Mouse (Mus musculus) CD4-positive helper T cell, adult 2 months (primary cell): ENCODE results near the gene Gm20431.
"Not testable (repeated sequence)": the region's sequence is repeated elsewhere in the genome, so short reads cannot be mapped to it uniquely, and the experiment has no call there.

Experiments
- DNase-seq: peaks from one replicate; pipeline ENCODE4 v3.0.0-alpha.2; 2012; ENCODE audit warnings: low read depth, missing footprints, low spot score

The Gm20431 gene

GRCm38 (mm10) chr2:167660611-167660971 lies 705 bp downstream of the Gm20431 start:
- DNase-seq = peak; percentile 34

GRCm38 (mm10) chr2:167659847-167660610 lies 1.3 kb downstream of the Gm20431 start:
- no peak for DNase-seq

DNA sequence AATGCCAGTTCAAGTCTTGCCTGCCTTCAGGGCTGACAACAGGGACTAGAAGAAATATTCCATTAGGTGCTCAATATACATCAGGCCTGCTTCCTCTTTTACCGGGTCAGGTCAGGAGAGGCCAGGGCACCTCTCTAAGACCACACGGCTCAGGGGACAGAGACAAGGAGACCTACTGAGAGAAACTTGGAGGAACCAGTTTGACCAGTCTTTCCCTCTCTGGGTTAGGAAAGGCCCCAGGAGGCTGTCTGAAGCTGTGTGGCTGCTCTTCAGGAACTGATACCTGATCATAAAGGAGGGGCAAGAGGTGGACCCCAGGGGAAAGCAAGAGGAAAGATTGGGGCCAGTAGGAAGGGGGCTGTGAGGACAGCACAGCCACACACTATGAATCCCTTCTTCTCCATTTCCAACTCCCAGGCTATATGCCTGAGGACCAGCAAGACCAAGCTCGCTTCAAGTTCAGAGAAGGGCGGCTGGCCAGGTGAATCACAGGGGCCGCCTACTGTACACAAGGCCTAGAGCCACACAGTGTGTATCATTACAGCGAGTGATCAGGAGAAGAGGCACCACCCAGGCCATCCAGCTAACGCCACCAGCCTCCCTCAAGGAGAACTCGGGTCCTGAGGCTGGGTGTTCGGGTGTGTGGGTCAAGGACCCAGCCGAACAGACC lies 2.0 kb downstream of the Gm20431 start:
- DNase-seq = no peak

DNA sequence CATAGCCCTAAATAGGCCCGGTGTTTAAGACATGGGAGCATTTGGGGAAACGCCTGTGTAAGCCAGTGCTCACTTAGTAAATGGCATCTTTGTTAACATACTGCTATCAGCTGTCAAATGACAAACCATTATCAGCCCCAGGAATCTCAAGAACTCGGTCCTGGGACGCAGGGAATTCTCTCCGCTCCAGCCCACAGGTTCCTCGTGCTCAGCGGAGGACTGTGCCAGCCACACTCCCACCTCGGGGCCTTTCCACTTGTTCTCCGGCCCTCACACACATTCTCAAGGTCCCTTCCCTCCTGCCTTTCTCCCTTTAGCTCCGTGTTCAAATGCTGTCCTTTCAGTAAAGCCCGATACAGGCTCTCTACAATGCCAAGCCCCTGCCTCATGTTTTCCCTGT lies 2.6 kb downstream of the Gm20431 start:
- DNase-seq = no peak

DNA sequence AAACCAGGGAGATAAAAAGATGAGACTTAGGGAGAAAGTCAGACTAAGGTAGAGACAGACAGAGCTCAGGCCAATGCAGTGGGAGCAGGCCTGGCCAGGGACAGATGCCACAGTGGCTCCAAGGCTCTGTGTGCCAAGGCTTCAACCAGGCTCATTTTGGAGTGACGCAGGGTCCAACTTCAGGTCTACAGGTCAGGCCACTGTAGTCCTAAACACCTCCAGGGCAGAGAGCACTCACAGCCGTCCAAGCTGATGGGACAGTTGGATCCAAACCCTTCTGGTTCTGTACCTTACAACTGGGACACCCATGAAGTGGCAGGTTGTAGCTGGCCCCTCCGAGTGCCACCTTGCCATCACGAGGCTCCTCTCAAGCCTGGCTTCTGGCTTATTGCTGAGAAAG lies 3.3 kb downstream of the Gm20431 start:
- no peak for DNase-seq

- DNase-seq = peak; percentile 88
These were observed 4.4 kb downstream of the Gm20431 start for GRCm38 (mm10) chr2:167656629-167657478.

DNA sequence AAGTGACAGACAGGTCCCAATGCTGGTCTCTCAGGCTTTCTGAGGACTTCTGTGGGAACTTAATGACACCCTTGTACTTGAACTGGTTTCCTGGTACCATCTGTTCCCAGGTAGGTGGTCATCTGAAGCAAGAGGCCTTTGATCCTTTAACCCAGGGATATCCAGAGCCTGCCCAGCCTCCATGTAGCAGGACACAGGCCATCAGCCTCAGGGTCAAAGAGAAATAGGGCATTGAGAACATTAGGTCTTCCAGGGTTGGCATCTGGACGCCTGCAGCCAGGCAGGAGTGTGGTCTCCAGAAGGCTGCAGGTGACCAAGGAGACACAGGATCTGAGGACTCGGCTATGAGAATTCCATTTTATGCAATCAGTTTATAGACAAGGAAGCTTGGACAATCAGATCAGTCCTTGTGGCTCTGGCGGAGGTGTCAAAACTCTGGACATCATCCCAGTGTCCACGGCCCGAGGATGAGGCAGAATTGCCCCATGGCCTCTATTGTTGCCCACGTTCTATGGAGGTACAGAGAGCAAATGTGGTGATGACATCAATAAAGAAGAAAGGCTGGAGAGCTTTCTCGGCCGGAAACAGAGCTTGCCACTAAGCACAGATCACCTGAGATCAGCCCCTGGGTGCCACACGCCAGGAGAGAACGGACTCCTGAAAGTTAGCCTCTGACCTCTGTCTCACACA lies 6.2 kb downstream of the Gm20431 start:
- no peak for DNase-seq

DNA sequence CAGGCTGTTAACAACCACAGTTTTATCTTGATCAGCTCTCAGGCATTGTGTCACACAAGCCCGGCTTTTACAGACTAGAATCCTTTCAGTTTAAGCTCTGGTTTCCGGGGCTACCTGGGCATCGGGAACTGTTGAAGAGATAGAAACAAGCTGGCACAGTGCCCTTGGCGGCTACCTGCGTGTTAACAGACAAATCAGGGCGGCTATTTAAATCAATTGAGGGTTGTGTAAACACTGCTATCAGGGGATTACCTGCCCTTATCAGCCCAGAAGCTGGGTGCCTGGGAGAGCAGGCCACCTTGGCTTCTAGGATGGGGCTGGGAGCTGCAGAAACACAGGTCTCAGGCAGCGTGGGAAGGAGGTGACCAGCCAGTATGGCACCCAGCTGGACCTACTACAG lies 8.6 kb downstream of the Gm20431 start:
- DNase-seq = no peak

GRCm38 (mm10) chr2:167651622-167652021 lies 9.7 kb downstream of the Gm20431 start:
- no peak for DNase-seq

- DNase-seq = no peak
These were observed 11.8 kb downstream of the Gm20431 start for GRCm38 (mm10) chr2:167649290-167650032.

DNA sequence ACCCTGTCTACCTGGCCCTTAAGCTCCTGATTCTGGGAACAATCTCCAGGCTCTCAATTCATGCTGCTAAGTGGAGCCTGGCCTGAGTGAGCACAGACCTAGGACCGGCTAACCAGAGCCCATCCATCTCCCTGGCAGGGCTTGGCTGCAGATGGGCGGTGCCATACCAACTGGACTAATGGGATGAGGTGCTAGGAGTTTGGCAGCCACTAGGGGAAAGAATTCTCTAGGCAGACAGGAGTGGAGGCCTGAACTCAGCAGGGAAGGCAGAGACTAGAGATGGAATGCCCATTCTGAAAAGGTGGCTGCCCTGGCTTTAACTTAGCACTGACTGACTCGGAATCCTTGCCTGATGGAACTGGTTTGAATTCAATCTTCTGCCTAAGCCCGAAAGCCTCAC lies 14.9 kb downstream of the Gm20431 start:
- no peak for DNase-seq

GRCm38 (mm10) chr2:167643356-167644052 lies 17.8 kb downstream of the Gm20431 start:
- DNase-seq = not testable (repeated sequence)

DNA sequence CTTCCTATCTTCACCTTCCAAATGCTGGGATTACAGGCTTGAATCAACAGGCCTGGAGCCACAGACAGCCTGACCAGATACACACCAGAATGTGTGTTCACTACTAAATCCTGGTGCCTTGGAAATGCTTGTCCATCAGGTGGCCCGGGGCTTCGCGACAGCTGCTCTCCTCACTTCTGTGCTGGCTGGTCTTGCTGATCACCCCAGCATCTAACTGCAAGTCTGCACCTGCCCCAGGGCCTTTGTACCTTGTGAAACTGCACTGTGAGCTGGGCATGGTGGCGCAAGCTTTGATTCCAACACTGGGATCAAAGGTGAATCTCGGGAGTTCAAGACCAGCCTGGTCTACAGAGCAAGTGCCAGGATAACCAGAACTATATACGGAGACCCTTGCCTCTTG lies 19.1 kb downstream of the Gm20431 start:
- DNase-seq = no peak

GRCm38 (mm10) chr2:167641337-167641736 lies 20.0 kb downstream of the Gm20431 start:
- peak; percentile 39 for DNase-seq

DNA sequence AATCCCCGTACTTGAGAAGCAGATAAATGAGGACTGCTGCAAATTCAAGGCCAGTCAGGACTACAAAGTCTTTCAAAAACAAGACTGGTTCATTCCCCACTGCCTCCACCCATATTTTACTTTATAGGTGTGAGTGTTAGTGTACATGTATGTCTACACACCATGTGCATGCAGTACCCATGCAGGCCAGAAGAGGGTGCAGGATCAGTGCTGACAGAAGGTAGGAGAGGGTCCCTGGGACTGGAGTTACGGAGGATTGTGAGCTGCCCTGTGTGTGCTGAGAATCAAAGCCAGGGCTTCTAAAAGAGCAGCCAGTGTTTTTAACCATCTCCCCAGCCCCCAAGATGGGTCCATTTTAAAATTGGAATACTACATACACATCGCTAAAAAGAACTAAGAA lies 21.0 kb downstream of the Gm20431 start:
- DNase-seq = peak; percentile 54

DNA sequence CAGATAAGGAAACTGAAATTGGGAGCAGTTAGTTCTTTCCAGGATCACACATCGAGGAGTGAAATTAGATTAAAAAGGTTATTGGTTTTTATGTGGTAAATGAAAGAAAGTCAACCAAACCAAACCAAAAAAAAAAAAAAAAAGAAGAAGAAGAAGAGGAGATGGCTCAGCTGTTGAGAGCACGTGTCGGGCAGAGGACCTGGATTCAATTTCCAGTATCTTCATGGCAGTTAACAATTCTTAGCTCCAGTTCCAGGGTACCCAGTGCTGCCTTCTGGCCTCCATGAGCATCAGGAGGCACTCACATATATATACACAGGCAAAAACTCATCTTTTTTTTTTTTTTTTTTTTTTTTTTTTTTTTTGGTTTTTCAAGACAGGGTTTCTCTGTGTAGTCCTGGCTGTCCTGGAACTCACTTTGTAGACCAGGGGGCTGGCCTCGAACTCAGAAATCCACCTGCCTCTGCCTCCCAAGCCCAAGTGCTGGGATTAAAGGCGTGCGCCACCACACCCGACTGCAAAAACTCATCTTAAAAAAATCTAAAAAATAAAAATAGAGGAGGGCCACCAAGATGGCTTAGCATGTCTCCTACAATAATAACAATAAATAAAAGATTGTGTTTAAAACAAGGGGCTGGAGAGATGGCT lies 26.3 kb downstream of the Gm20431 start:
- DNase-seq = no peak

DNA sequence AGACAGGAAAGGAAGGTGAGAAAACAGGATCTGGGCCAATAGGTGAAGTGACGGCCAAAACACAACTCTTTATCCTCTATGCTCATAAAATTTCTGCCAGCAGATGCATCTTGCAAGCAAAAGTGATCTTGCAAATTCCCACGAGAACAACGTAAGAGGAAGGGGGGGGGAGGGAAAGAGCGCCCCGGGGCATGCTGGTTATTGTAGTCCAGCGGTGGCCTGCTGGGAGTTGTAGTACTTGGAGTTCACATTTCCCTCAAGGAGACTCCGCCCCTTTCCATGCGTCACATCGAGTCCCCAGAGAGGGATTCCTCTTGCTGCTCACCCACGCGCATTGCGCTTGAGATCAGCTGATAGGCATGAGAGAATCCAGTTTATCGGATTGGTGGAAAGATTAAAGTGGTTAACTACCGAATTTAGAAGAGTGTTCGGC lies 26.9 kb downstream of the Gm20431 start:
- peak; percentile 99 for DNase-seq

DNA sequence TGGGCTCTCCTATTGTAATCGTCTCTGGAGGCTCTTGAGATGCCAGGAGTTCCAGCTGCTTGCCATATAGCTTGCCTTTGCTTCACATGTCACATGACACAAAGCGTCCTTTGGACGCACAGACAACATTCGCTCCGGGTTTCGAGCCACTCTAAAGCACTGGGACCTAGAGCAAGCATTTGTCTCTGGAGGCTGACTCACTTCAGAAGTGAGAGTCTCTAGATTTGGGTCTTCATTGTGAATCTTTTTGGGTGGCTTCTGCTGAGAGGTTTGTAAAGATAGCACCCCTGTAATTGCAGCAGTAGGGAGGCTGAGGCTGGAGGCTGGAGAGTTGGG lies 27.8 kb downstream of the Gm20431 start:
- no peak for DNase-seq

- DNase-seq = no peak
These were observed 28.4 kb downstream of the Gm20431 start for GRCm38 (mm10) chr2:167632731-167633536.
